Mouse (Mus musculus): ENCODE measurements around the gene Pgghg. TPM values are rescaled to one million over a fixed set of nuclear protein-coding genes. Genes with fewer than 3 reads are reported as not detected.

The Pgghg gene
- 1 to 10 TPM; 4.4 to 4.9 TPM for total RNA-seq (2021)

DNA sequence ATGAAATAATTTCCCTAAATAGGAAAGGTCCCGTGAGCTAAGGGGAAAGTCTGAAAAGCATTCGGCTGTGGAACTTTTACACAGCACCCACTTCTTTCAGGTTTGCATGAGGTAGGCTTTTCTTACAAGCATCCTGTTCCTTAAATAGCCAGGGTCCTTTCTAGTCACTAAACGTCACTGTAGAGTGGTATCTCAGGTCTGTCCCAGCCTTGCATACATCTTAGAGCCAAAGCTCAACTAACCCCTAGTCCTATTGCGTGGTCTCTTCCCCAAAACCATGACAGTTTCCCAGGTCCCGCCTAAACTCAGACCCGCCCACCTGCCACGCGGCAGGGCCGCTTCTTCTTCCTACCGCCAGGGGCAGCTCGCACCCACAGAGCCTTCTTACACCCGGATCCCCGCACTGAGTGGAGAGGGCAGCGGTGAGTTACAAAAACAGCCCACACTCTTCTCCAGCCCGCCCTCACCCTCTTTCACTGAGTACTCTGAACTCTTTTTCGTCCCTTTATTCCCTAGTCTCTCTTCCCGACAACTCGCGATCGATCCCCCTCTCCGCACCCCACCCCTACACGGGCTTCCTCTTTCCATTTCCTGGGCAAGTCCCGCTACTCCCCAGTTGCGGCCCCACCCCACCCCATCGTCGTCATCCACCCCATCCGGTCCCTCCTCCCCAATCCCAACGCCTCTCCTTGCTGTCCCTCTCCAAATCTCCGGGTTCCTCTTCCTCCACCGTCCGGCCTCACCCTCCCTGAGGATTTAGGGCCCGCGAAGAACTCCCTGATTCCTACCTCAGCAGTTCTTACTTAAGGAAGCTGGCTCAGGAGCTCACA is at the start of gene Pgghg:
Gene Pgghg, plus strand, starts transcription at position 170 of the 830 bp plus-strand sequence.
- intact Hi-C loops (cut with DNase I) = loop anchor here (1.0 to 10.0 kb wide), 5 partner anchors 15 to 523 kb away; partner anchors contain the start of genes Cd151 and Cracr2b
- DNase-seq = peak; percentile 88 to 90

GRCm38 (mm10) chr7:140894031-140894430 is 47.2 kb upstream of the Pgghg start:
- intact Hi-C loops (cut with DNase I) = no loop called here
- DNase-seq = no peak

GRCm38 (mm10) chr7:140894611-140895010 is 46.6 kb upstream of the Pgghg start:
- no peak for DNase-seq
- intact Hi-C loops (cut with DNase I) = no loop called here

GRCm38 (mm10) chr7:140897863-140898262 is 43.3 kb upstream of the Pgghg start:
- intact Hi-C loops (cut with DNase I) = no loop called here

DNA sequence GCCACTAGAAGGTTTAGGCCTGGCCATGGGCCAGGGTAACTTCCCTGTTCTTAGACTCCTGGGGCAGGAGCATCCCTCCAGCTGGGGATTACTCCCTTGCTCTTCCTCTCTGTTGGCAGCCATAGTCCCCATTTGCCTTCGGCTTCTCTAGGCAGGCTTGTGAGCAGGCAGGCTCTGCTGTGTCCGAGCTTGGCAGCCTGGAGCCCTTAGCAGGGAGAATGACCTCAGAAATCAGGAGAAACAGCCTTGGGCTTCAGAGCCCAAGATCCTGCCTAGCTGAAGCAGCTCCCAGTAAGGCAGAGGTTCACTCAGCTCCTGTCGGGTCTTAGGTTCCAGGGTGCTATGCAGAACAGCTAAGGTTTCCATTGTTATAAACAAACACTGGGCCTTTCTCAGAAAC is 42.1 kb upstream of the Pgghg start:
- DNase-seq = no peak
- intact Hi-C loops (cut with DNase I) = no loop called here

More at GRCm38 (mm10) chr7:140897863-140898262, 43.3 kb upstream of the Pgghg start:
- DNase-seq = no peak

GRCm38 (mm10) chr7:140900220-140900619 is 41.0 kb upstream of the Pgghg start, which contains the start of gene Cox8b:
Gene Cox8b, minus strand, starts transcription at chr7:140900446.
- peak; percentile 49 to 56 for DNase-seq
- intact Hi-C loops (cut with DNase I) = no loop called here

DNA sequence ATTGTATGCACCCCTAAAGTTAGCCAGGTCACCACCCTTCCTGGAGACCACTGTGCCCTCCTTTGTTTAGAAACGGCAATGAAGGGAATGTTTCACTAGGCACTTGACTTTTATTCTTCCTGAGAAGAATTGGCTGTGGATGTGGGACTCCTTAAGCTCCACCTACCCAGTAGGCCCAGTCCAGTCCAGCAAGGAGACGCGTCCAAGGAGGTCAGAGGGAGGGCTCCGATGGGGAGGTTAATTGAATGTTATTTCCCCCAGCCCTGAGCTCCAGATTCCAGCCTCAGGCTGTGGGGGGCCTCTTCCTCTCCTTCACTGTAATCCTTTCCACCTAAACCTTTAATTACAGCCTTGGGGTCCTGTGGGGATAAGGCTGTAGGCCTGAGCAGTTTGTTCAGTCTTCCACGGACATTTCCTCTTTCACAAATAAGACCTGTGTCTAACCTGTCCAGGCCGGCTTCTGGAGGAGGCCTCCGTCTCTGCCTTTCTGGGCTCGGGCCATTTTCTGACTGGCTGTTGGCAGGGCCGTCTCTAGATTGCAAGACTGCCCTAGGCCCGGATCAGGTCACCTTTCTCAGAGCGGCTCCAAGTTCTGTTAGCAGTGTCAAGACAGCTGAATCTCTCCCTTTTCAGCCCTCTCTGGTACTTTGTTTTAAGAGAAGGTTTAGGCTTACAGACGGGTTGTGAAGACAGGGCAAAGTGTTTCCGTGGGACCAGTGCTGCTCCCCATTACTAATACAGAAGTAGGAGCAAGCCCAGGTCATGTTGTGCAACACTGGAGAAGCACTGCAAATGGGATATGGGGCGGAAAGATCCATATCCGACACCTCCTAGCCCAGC is 38.9 kb upstream of the Pgghg start:
- intact Hi-C loops (cut with DNase I) = no loop called here
- no peak for DNase-seq

- peak; percentile 82 to 92 for DNase-seq
- intact Hi-C loops (cut with DNase I) = loop anchor here (1.0 kb wide), 1 partner anchor 59 kb away; no protein-coding TSS in a partner anchor
Observed at GRCm38 (mm10) chr7:140903212-140903611, 38.0 kb upstream of the Pgghg start.

- intact Hi-C loops (cut with DNase I) = no loop called here
Observed at GRCm38 (mm10) chr7:140905642-140906081, 35.5 kb upstream of the Pgghg start.

GRCm38 (mm10) chr7:140907131-140907530 is 34.1 kb upstream of the Pgghg start:
- no peak for DNase-seq
- intact Hi-C loops (cut with DNase I) = no loop called here

More at GRCm38 (mm10) chr7:140905642-140906081, 35.5 kb upstream of the Pgghg start:
- no peak for DNase-seq

DNA sequence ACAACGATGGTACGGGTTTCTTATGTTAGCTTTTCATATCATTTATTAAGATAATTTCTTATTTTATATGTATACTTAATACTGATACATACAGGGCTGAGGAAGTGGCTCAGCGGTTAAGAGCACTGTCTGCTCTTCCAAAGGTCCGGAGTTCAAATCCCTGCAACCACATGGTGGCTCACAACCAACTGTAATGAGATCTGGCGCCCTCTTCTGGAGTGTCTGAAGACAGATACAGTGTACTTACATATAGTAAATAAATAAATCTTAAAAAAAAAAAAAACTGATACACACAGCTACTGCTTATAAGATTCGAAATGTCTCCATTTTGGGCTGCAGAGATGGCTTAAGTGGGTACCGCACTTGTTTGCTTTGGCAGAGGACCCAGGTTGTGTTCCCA is 33.5 kb upstream of the Pgghg start:
- intact Hi-C loops (cut with DNase I) = loop anchor here (1.0 kb wide), 6 partner anchors 33 to 269 kb away; no protein-coding TSS in a partner anchor
- DNase-seq = no peak

DNA sequence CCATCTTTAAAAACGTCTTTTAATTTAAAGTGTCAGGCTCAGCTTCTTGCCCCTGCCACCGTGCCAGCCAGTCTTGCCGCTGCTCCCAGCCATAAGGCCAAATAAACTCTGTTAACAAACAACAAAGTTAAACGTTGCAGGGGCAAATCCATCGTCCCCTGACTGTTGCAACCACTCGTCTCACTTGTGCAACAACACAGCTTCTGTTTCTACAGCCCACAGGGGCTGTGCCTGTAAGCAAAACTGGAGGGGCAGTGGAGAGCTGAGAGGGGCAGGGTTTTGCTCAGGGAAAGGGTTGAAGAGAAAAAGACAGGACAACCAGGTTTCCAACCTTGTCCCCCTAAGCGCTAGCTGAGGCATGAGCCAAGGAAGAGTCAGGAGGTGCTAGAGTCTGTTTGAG is 33.0 kb upstream of the Pgghg start:
- DNase-seq = no peak
- intact Hi-C loops (cut with DNase I) = loop anchor here (1.0 kb wide), 6 partner anchors 32 to 268 kb away; no protein-coding TSS in a partner anchor

DNA sequence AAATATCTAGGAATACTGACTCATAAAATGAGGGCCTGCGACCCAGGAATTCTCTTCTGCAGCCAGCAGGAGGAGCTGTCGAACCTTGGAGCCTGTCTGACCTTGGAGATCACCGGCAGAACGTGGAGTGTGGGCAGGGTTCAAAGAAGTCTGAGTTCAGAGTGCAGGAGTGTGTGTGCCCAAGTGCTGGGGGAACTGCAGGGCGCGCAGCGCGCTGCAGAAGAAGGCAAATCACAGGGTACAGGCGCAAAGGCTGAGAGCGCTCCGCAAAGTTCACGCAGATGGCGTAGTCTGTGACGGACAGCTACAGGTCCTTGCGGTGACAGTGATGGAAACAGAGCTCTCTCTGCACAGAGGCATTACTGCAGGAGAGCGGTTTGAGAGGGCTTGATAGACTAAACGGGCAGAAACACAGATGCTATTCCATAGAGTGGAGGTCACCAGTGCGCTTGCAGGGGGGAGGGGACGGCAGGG is 32.5 kb upstream of the Pgghg start:
- intact Hi-C loops (cut with DNase I) = loop anchor here (1.0 kb wide), 6 partner anchors 32 to 268 kb away; no protein-coding TSS in a partner anchor
- peak; percentile 85 to 87 for DNase-seq

- no peak for DNase-seq
- intact Hi-C loops (cut with DNase I) = no loop called here
Observed at GRCm38 (mm10) chr7:140912293-140912692, 28.9 kb upstream of the Pgghg start.

DNA sequence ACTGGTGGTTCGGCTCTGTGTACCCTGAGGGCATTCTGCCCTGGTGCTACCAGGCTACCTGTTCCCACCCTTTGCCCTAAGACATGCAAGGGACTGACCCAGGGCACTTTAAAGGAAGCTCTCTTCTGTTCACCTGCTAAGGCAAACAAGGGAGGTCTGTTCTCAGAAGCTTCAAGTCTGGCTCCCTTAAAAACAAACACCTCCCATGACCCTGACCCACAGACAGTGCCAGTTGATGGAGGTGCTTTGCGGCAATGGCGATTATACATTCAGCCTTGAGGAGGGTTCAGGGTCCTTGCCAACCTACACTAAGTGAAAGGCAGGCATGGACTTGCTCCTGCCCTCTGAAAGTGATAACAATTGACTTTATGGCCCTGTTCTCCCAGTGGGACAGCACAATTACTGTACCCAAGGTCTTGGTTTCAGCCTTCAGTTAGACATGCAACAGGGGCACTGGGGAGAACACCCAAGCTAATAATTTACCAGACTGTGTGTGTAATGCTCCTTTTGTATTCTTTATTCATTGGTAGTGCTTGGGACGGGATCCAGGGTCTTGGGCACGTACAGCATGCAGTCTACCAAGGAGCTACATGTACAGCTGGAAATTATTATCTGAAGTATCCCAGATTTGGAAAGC is 28.2 kb upstream of the Pgghg start:
- DNase-seq = no peak
- intact Hi-C loops (cut with DNase I) = no loop called here

DNA sequence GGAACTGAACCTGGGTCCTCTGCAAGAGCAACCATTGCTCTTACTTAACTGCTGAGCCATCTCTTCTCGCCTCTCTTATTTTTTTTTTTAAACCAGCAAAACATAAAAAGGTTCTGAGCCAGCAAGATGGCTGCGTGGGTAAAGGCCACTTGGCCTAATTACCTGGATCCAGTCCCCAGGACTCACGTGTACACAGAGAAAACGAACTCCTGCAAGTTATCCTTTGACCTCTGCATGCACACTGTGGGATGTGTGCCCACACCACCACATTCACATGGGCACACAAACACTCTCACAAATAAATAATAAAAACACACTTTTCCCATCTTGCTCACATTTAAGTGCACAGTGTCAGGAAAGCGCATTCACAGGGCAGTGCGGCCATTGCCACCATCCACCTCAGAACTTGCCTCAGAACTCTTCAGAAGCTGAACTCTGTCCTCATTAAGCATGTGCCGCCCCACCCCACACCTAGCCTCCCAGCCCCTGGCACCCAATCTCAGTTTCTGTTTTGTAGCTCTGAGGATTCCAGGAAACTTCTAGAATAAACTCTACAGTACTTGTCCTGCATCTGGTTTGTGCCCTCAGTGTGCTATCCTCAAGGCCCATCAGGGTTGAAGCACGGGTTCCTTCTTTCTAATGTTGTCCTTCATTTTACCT is 27.0 kb upstream of the Pgghg start:
- no peak for DNase-seq
- intact Hi-C loops (cut with DNase I) = no loop called here

DNA sequence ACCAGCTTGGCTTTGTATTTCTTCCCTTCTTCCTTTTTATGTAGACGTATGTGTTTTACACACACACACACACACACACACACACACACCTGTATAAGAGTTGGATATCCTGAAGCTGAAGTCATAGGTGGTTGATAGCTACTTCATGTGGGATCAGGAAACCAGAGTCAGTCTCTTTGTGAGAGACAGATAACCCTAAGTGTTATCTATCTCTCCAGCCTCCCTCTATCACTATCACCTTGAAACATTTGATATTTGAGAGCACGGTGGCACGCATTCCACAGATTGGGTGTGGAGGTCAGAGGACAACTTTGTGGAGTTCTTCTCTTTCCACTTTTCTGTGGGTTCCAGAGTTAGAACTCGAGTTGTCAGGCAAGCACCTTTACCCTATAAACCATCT is 21.3 kb upstream of the Pgghg start:
- intact Hi-C loops (cut with DNase I) = no loop called here

DNA sequence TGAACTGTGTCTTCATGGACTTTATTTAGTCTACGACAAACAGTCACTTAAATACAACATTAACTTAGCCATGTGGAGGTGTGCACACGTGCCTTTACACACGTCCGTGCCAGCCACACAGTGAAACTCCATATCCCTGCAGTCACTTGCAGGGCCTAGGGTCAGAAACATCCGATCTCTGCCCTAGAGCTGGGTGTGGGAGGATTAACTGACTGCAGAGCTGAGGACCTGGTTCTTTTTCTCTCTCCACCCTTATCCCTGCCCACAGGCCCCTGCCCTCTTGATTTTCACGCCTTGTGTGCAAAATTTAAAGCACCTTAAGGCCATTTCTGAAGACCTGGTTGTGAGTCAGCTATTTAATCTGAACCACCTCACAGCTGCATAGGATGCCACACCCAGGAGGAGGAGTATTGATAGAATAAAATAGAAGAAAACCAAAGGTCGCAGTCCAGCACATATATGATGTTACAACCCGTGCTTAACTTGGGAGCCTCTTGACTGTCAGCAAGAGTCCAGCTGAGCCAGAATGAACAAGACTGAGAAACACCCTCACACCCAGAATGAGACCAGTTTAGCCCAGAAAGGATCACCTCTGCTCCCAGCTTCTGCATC is 20.7 kb upstream of the Pgghg start, which contains the start of gene Nlrp6:
Gene Nlrp6, plus strand, starts transcription at position 485 of the 612 bp plus-strand sequence.
- intact Hi-C loops (cut with DNase I) = no loop called here
- no peak for DNase-seq

More for the DNA sequence above, 21.3 kb upstream of the Pgghg start:
- DNase-seq = no peak
